Mouse (Mus musculus) T-helper 17 cell (primary cell): ENCODE measurements around the gene Olfr1274-ps.
"Not testable (repeated sequence)": the region's sequence is repeated elsewhere in the genome, so short reads cannot be mapped to it uniquely, and the experiment has no call there.

ENCODE experiments used
- in situ Hi-C, 2 experiments: fragments of 300-600 bp; cut with MboI, MseI; formaldehyde crosslinking; loops; 1 replicate in 1 of 2; 2 replicates in 1 of 2; pipeline ENCODE4 v1.15.1; 2025; ENCODE audit warnings: high pct_unique_total_duplicates in 2 of 2

The Olfr1274-ps gene

DNA sequence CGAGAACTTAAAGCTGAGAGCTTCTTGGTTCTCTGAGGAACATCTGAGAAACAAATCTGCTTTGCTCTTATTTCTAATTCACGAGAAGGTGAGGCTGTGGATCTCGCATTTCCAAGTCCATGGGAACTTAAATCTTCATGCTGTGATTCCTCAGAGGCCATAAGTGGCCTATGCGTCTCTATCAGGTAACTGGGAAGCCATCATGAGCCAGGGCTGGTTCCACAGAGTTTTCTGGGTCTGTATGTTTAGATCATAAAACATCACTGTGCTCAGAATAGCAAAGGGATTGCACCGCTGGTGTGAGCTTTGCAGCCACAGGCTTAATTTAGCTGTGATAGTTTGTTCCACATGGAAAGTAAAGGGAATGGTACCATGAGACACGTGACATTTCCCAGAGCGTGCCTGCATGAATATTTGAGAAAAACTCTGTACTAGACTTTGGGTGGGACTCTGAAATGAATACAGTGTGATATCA is at the start of gene Olfr1274-ps:
Gene Olfr1274-ps, plus strand, starts transcription at position 51 of the 475 bp plus-strand sequence.
- in situ Hi-C loops, result loop anchor here in 1 of 2 experiments (5.0 kb wide), 1 partner anchor 171 kb away; no protein-coding TSS in a partner anchor

DNA sequence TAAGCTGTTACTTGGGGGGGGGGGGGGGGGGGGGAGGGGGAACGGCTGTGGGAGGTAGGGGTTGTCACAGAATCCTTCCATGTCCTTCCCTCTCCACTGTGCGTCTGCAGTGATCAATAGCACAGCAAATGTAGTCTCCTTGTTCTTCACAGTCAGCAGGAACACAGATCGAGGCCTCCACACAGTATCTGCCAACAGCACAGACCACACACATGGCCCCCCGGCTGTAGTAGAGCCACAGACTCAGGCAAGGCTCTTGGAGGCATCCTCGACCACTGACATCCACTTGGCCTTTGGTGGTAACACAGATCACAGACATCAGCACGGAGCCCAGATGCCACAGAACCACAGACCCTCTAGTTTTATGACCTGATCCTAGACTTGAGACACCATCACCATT is 47.4 kb upstream of the Olfr1274-ps start:
- in situ Hi-C loops, result loop anchor here (10.0 kb wide), 2 partner anchors 84 to 104 kb away; no protein-coding TSS in a partner anchor

DNA sequence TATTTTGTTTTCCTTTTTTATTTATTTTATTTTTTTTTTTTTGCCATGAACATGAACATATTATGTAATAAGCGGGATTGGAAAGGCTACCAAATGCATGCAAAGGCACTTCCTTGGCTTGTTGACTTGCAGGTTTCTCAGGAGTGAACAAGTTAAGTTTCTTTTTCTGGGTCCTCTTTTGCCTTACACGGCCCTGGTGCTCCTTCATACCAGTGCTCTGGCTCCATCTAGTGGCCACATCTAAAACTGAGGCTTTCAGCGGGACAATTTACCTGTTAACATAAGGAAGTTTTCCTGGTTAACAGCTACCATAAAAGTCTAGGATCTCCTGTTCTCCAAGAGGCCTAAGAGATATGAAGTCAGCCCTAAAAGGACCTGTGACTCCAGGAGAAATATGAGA is 46.9 kb upstream of the Olfr1274-ps start:
- in situ Hi-C loops, result loop anchor here (10.0 kb wide), 2 partner anchors 83 to 103 kb away; no protein-coding TSS in a partner anchor

DNA sequence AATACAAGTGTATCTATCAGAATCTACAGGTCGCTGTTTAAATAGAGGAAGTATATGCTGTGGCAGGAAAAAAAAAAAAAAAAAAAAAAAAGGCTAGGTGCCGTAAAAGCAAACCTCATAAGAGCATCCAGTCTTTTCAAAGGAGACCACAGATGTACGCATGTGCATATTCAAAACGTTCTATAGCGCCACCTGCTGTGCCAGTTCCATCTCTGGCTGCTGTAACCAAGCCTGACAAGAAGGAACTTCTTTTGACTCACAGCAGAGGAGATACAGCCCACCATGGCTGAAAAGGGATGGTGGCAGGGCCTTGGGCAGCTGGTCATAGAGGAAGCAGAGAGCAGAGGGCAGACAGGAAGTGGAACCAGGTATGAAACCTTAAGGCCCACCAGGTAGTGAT is 39.3 kb upstream of the Olfr1274-ps start:
- in situ Hi-C loops, result loop anchor here (10.0 kb wide), 2 partner anchors 76 to 96 kb away; no protein-coding TSS in a partner anchor

DNA sequence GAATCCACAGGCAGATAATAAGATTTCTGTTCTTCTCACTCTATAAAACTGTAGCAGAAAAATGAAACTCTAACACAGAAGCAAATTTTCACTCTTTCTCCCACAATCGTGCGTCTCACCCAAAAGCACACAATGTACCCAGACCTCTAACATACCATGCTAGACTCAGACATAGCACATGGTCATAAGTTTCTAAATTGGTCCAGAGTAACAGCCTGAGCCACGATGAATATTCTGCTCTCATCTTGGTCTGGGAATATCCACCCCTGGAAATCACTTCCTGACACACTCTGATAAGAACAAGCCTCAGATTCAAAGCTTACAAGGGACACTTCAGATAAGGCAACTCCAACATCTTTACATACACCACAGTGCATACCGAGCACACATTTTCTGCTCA is 38.3 kb upstream of the Olfr1274-ps start:
- in situ Hi-C loops, result not testable (repeated sequence)

DNA sequence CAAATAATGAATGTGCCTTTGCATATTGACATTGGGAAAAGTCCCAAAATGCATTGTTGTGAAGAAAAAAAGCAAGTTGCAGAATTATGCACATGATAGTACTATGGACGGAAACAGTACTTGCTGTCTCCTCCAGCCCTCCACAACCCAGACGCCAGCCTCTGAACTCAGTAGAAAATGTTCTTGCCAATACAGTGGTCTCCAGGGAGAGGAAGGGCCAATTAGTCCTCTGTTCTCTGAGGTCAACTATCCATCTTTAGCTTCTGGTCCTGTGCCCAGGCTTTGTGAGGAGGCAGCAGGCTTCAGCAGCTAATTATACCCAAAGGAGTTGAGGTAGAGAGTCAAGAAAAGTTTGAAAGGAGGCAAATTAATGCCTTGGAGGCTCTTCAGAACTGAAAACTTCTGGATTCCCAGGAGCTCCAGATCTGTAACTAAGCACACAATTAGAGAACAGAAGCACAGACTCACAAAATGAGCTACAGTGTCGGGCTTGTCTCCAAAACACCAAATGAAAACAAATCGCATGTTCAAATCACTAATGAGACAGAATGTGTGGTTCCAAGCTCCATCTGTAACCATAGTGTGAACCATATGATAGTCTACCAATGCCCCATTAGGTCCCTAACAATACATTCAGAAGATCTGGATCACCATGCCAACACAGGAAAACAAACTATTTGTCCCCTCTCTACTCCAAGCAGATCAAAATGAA is 15.8 kb downstream of the Olfr1274-ps start:
- in situ Hi-C loops, result not testable (repeated sequence)

DNA sequence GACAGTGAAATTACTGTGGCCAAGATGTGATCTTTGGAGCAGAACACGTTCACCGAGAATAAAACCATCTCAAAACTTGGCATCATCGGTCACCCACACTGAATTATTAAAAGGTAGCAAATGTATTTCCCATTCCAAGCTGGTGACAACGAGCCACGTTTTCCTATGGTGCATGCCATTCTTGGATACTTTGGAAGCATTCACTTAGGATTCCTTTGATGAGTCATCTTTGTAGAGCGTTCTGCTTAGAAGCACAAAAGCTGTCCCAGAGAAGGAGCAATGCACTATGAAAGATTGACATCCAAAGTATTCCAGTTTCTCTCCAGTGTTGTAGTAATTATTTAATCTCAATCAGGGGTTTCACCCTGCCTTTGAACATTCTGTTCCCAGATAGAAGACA is 23.8 kb downstream of the Olfr1274-ps start:
- in situ Hi-C loops, result loop anchor here in 1 of 2 experiments (5.0 kb wide), 1 partner anchor 220 kb away; no protein-coding TSS in a partner anchor

DNA sequence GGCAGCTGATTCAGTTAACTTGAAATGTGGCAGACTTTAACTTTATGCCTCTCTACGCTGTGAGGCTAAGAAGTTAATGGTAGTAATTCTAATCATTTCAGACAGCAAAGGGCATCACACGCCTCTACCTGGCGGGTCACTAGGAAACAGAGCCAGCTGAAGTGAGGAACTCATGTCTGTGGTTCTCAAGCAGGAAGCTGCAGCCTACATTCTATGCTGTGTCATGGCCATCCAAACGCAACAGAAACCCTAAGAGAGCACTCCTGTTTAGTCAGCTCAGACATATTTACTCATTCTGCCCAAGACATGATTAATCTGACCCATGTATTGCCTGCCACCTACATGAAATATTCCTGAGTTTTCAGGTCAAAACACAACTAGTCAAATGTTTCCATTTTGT is 26.5 kb downstream of the Olfr1274-ps start:
- in situ Hi-C loops, result loop anchor here in 1 of 2 experiments (5.0 kb wide), 1 partner anchor 223 kb away; no protein-coding TSS in a partner anchor

DNA sequence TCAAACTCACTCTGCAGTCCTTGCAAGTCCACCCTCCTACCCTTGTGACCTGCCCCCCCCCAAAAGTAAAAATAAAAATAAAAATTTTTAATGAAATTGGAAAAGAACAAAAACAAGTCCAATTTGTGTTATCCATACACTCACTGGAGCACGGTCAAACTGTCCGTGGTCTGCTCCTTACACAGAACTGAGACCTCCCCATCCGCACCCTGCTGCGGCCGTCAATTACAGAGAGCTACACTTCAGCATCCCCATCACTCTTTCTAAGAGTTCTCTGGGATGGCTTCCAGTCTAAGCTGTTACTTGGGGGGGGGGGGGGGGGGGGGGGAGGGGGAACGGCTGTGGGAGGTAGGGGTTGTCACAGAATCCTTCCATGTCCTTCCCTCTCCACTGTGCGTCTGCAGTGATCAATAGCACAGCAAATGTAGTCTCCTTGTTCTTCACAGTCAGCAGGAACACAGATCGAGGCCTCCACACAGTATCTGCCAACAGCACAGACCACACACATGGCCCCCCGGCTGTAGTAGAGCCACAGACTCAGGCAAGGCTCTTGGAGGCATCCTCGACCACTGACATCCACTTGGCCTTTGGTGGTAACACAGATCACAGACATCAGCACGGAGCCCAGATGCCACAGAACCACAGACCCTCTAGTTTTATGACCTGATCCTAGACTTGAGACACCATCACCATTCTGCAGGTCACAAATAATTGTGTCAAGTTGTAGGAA is 30.7 kb downstream of the Olfr1274-ps start:
- in situ Hi-C loops, result not testable (repeated sequence)

DNA sequence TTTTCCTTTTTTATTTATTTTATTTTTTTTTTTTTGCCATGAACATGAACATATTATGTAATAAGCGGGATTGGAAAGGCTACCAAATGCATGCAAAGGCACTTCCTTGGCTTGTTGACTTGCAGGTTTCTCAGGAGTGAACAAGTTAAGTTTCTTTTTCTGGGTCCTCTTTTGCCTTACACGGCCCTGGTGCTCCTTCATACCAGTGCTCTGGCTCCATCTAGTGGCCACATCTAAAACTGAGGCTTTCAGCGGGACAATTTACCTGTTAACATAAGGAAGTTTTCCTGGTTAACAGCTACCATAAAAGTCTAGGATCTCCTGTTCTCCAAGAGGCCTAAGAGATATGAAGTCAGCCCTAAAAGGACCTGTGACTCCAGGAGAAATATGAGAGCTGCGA is 31.3 kb downstream of the Olfr1274-ps start:
- in situ Hi-C loops, result loop anchor here in 1 of 2 experiments (10.0 kb wide), 1 partner anchor 75 kb away; no protein-coding TSS in a partner anchor

DNA sequence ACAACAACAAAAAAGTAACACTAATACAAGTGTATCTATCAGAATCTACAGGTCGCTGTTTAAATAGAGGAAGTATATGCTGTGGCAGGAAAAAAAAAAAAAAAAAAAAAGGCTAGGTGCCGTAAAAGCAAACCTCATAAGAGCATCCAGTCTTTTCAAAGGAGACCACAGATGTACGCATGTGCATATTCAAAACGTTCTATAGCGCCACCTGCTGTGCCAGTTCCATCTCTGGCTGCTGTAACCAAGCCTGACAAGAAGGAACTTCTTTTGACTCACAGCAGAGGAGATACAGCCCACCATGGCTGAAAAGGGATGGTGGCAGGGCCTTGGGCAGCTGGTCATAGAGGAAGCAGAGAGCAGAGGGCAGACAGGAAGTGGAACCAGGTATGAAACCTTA is 39.0 kb downstream of the Olfr1274-ps start:
- in situ Hi-C loops, result loop anchor here (5.0 to 10.0 kb wide), 2 partner anchors 83 to 250 kb away; no protein-coding TSS in a partner anchor

DNA sequence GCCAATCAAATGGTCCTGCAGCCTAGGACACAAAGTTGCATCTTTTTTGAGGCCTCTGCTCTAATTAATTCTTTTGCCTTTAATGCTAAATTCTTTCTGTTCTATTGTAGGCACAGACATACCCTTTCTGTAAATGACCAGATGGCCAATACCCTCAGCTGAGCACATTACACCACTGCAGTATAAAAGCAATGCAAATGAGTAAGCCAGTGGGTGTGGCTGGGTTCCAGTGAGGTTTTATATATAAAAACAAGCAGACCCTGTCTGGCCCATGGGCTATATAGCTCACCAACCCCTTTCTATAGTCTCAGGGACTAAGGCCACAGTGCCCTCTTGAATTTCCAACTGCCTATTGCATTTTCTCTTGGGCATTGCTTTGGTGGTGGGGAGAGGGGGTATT is 41.7 kb downstream of the Olfr1274-ps start:
- in situ Hi-C loops, result not testable (repeated sequence)

DNA sequence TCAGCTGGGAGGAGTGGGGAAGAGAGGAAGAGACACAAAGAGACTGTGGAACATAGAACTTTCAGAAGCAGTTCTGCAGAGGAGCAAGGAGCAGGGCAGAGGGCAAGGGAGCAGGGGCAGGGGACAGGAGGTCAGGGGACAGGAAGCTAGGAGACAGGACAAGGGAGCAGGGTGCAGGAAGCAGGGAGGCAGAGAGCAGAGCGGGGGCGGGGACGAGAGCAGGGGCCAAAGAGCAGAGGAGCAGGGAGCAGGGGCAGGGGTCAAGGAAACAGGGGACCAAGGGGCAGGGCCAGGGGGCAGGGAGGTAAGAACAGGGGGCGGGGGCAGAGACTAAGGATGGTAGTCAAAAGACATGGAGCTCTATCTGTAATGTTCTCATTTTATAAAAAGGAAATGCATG is 43.3 kb downstream of the Olfr1274-ps start:
- in situ Hi-C loops, result not testable (repeated sequence)

DNA sequence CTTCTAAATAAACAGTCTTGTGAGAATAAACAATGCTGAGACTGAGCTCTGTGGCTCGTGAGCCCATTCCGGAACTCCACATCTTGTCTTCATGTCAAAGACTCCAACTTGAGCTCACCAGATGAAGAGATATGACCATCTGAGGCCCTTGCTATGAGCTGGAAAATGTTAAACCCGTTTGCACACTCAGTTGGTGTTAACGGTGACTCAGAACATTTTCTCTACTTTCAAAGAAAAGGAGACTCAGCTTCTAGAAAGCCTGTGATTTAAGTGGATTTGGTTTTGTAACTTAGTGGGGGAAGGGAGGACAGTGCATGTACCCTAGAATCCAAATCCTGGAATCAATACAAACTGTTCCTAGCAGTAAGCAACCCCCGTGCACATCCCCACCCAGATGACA is 45.3 kb downstream of the Olfr1274-ps start:
- in situ Hi-C loops, result no loop called here

DNA sequence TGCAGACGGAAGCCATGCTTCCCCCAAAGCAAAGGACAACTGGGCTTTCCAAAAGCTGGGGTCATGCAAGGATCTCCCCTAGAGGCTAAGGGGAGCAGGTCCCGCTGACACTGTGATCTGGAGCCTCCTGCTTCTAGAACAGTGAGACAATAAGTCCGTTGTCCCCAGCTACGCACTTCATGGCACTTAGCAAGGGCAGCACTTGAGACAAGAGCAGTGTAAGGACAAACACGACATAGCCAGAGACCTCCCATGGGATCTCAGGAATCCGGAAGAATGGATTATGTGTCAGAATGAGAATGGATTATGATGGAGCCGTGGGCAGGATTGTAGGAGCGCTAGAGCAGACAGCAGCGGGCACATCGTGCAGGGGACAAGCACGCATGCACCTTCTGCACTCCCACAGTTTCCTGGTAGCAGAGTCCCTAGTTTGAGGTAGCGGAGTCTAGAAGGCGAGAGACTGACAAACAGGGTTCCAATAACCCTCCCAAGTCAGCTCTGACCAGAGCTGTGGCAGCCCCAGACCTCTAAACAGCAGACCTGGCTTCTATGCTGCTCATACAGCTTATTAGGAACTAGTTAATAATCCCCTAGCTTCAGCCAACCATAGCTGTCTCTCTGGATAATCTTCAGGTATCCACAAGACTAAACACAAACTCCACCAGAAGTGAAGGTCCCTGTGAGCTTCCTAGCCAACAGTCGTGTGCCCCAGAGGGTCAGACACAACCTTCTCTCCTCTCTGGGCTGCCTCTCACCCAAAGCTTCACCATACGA is 50.7 kb downstream of the Olfr1274-ps start:
- in situ Hi-C loops, result loop anchor here in 1 of 2 experiments (5.0 kb wide), 1 partner anchor 67 kb away; no protein-coding TSS in a partner anchor

DNA sequence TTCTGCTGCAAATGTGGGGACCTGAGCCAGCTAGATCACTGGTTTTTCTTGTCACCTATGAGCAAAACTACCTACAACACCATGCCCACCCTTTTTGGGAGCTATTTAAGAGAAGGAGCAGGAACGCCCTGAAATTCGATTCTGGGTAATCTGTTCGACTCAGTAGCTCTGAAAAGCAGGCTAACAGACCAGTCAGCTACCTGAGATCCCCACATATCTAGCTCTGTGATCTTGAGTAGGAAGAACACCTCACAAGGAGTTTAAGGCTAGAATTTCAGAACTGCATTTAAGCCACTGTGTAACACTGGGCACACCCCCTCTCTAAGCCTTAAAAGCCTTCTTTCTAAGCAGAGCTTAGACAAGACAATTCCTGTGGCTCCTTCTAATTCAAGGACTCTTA is 53.9 kb downstream of the Olfr1274-ps start:
- in situ Hi-C loops, result loop anchor here (10.0 to 25.0 kb wide), 2 partner anchors 98 to 335 kb away; partner anchors contain the start of gene Agbl2 (in 1 of the 2)
